Mouse (Mus musculus) layer of hippocampus, postnatal 14 days (tissue): ENCODE measurements around the gene Acot10. TPM values are rescaled to one million over a fixed set of nuclear protein-coding genes. Genes with fewer than 3 reads are reported as not detected.
"Not testable (repeated sequence)": the region's sequence is repeated elsewhere in the genome, so short reads cannot be mapped to it uniquely, and the experiment has no call there.

Experiments used
- DNase-seq, 2 experiments: peaks; one replicate each; pipeline ENCODE4 v3.0.0; 2021 to 2022; ENCODE audit warnings: low spot score in 2 of 2, mixed read lengths in 1 of 2
- long read RNA-seq, 2 experiments: library from polyadenylated mRNA; stranded (forward); transcript quantifications; one replicate each; pipeline ENCODE4 v2.0.0; 2021
- total RNA-seq, 2 experiments: library from RNA; stranded (reverse); gene quantifications; 2 replicates each; pipeline ENCODE4 v1.2.3; 2021

Gene Acot10
- not detected for total RNA-seq
- long read RNA-seq, experiment 1, result 0 reads
- long read RNA-seq, experiment 2, result 0 reads

GRCm38 (mm10) chr15:20666650-20667049 is at the start of gene Acot10:
Gene Acot10 (minus strand): TSS chr15:20666750.
- no peak for DNase-seq

- peak in 1 of 2 experiments; percentile 8 for DNase-seq
Measured at GRCm38 (mm10) chr15:20711859-20712258, 45.3 kb upstream of the Acot10 start.

- DNase-seq, result no peak
Measured at GRCm38 (mm10) chr15:20696229-20696628, 29.7 kb upstream of the Acot10 start.

GRCm38 (mm10) chr15:20684200-20684599 is 17.6 kb upstream of the Acot10 start:
- no peak for DNase-seq

GRCm38 (mm10) chr15:20682719-20683118 is 16.2 kb upstream of the Acot10 start:
- no peak for DNase-seq

GRCm38 (mm10) chr15:20669507-20669906 is 3.0 kb upstream of the Acot10 start:
- not testable (repeated sequence) for DNase-seq

- DNase-seq, result no peak
Measured at GRCm38 (mm10) chr15:20667989-20668388, 1.4 kb upstream of the Acot10 start.

GRCm38 (mm10) chr15:20667350-20667749 is 800 bp upstream of the Acot10 start:
- DNase-seq, result peak in 1 of 2 experiments; percentile 28

GRCm38 (mm10) chr15:20660221-20660620 is 6.3 kb downstream of the Acot10 start:
- DNase-seq, result no peak

- no peak for DNase-seq
Measured at GRCm38 (mm10) chr15:20642905-20643414, 23.6 kb downstream of the Acot10 start.

GRCm38 (mm10) chr15:20639155-20639554 is 27.4 kb downstream of the Acot10 start:
- DNase-seq, result no peak

GRCm38 (mm10) chr15:20634593-20634992 is 32.0 kb downstream of the Acot10 start:
- DNase-seq, result no peak

Other genes with a start within 250 kb of the Acot10 start
- gene Cdh12, start 217.5 kb downstream of the Acot10 start, total RNA-seq, result 10 to 100 TPM; 23.6 to 28.6 TPM